Mouse (Mus musculus): ENCODE results near the gene Pmvk.

DNA sequence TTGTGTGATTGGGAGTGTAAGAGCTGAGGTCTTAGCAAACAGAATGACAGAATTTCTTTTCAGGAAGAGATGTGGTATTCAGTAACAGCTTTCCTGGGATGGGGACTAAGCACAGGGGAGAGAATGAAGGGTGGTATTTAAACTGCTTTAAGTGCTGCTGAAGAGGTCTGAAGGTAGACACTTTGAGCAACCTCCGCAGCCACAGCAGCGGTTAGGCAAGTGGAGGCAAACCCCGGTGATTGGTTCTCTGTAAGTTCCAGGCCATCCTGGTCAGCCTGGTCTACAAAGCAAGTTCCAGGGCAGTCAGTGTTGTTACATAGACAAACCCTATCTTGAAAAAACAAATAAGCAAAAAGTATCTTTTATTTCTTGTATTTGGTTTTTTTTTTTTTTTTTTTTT, 34.4 kb upstream of the Pmvk start:
- TF ChIP-seq CTCF (IDR thresholded peaks at IDR 0.05): no peak
- TF ChIP-seq POLR2A (IDR thresholded peaks at IDR 0.05; ENCODE audit: insufficient read depth, low read depth, low read length): no peak
- TF ChIP-seq EP300 (IDR thresholded peaks at IDR 0.05; ENCODE audit: insufficient read depth, low read depth, low read length): no peak
